Mouse (Mus musculus) adrenal gland, postnatal 4 days (tissue): Measurements from ENCODE around the gene Ankrd52. TPM values are rescaled to one million over a fixed set of nuclear protein-coding genes. Genes with fewer than 3 reads are reported as not detected.
"Not testable (repeated sequence)": the region's sequence is repeated elsewhere in the genome, so short reads cannot be mapped to it uniquely, and the experiment has no call there.

Experiments
- DNase-seq, 2 experiments: peaks; one replicate each; pipeline ENCODE4 v3.0.0; 2021 to 2022; ENCODE audit warnings: low spot score in 2 of 2, mixed read lengths in 2 of 2
- long read RNA-seq, 2 experiments: library from polyadenylated mRNA; stranded (forward); transcript quantifications; one replicate each; pipeline ENCODE4 v2.0.0; 2021
- total RNA-seq, 2 experiments: library from RNA; stranded (reverse); gene quantifications; 2 replicates each; pipeline ENCODE4 v1.2.3; 2021

The Ankrd52 gene
- total RNA-seq, result 10 to 100 TPM; 71.5 to 75.1 TPM
- long read RNA-seq, experiment 1, partial matches to known transcripts, result 0 of 3 reads
- long read RNA-seq, experiment 1, other reads (novel, unspliced or antisense), result 3 of 3 reads
- long read RNA-seq, experiment 2, partial matches to known transcripts, result 5 of 8 reads
- long read RNA-seq, experiment 2, other reads (novel, unspliced or antisense), result 3 of 8 reads

DNA sequence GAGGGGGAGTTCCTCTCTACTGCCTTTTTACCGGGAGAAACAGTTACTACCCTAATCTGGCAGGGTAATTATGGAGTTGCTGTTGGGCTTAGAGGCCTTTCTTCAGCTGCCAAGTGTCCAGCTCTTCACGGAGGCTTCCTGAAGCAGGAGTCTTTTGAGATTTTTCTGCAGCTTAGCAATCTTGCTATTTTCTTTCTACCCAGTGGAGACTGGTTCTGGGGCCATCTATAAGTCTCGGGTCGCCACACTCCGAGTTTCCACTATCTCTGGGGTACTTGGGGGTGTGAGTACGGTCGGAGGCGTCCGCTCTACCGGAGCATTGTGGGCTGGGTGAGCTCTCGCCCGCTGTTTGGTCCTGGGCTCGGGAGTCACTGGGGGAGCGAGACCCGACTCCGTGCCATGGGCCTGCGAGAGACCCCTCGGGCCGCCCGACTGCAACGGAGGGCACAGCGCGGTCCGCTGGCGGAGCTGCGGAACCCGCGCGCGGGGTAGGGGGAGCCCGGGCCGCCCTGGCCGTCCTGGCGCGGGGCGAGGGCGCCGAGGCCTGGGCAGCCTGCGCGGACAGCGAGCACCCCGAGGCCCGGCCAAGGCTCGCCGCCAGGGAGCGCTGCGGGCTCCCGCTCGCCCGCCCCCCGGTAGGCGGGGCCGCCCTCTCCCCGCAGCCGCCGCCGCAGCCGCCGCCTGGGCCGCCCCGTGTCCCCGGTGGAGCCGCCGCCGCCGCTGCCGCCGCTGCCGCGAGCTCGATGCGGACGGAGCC lies at the start of gene Ankrd52:
TSS of gene Ankrd52 (plus strand) at position 661 of the 757 bp plus-strand sequence.
- peak; percentile 73 to 80 for DNase-seq

DNA sequence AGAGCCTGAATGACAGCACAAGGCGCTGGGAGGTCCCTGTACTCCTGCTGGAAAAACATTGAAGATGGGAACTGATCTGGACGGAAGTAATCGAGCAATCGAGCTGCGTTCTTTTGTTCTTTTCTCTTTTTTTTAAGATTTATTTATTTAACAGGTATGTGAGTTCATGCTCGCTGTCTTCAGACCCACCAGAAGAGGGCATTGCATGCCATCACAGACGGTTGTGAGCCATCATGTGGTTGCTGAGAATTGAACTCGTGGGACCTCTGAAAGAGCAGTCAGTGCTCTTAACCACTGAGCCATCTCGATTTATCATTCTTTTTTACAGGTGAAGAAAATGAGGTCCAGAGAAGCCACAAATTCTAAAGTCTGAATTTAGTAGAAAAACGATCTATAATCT lies 49.3 kb upstream of the Ankrd52 start:
- DNase-seq, result no peak

- DNase-seq, result not testable (repeated sequence)
Measured at GRCm38 (mm10) chr10:128332358-128333249, 44.3 kb upstream of the Ankrd52 start.

DNA sequence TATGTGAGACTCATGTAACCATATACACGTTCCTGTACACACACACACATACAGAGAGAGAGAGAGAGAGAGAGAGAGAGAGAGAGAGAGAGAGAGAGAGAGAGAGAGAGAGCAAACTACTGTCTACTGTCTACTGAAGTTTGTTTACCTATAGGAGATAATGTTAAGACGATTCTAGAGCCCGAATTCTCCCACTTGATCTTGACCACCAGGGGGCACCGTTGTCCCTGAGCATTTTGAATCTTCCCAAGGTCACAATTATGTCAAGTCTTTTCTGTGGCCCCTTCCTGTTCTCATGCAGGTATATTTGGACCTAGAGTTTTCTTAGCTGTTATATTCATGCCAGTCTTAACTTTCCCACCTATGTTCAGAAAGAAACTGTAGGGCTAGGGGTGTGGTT lies 41.3 kb upstream of the Ankrd52 start:
- DNase-seq, result peak; percentile 55 to 67

- no peak for DNase-seq
Measured at GRCm38 (mm10) chr10:128336195-128336594, 40.7 kb upstream of the Ankrd52 start.

GRCm38 (mm10) chr10:128336597-128336996 lies 40.3 kb upstream of the Ankrd52 start:
- DNase-seq, result no peak

DNA sequence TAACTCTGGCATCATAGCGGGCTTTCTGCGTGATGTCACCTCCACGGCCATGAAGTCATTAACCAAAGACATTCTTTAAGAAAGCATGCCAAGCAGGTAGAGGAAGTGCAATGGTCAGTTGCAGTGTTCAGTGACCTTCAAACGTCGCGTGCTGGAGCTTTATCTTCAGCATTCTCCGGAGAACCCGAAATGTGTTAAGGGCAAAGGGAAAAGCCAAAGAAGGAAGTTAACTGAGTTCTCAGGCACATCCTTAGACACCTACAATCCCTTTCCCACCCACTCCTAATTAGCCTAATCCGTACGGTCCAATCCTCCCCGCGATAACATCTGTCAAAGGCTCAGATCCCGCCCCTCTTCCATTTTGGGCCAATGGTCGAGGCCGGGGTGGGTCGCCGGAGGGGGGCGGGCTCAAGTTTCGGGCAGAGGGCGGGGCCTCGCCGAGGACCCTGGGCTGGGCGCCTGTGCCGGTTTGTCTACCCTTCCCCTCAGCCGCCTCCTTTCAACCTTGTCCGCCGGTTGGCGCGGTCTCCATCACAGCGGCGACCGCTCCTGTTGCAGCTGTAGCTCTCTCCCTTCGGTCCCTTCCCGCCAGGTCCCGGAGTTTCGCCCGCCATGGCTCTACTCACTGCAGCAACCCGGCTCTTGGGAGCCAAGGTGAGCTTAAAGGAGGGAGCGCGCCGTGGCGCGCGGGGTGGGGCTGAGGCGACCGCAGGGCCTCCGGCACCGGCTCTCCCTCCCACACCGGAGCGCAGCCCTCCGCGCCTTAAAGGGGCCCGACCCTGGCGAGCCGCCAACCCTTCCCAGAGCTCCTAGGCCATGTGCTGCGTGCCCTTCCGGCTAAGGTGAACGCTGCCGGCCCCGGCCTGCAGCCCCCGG lies 39.4 kb upstream of the Ankrd52 start, which contains the start of gene Cs:
TSS of gene Cs (plus strand) at position 429 of the 876 bp plus-strand sequence.
- peak; percentile 86 to 97 for DNase-seq

DNA sequence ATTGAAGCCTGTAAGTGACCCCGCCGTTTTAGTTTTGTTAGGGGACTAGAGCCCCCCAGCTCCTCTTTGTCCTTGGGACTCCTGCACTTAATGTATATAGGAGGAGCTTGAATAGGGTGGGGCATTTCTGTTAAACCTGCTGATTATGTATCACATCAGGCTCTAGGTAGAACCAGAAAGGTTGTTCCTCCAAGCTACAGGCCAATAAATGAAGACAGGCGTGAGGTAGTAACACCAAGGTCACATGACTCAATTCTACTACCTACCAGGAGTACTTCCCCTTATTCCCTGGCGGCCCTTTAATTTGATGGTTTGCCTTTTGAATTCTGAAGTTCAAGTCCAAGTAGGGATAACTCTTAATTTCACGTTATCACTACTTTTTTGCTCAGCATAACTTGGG lies 38.5 kb upstream of the Ankrd52 start:
- no peak for DNase-seq

- no peak for DNase-seq
Measured at GRCm38 (mm10) chr10:128338948-128339347, 38.0 kb upstream of the Ankrd52 start.

DNA sequence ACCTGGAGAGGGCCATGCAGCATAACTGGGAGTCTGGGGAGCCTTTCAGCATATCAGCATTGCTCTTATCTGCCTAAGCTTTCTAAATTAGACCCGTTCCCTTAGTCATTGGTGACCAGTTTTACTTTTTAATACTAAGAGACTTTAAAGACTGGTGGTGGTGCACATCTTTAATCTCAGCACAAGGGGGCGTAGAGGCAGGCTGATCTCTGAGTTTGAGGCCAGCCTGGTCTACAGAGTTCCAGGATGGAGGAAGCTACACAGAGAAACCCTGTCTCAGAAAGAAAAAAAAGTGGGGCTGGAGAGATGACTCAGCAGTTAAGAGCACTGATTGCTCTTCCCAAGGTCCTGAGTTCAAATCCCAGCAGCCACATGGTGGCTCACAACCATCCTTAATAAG lies 36.7 kb upstream of the Ankrd52 start:
- no peak for DNase-seq

DNA sequence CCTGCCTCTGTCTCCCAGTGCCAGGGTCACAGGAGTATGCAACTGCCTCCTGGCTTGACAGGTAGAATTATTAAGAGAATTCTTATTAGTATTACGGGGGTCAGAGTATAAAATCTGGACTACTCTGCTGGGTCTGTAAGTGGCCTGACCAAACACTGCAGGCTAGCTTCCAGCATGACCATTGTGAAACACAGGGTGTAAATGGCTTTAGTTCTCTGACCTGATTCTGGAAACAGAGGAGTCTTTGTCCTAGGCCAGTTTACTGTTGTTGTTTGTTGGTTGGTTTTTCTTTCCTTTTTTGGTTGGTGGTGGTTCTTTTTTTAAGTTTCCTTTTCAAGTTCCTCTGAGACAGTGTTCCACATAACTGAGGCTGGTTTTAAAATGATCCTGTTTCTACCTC lies 33.5 kb upstream of the Ankrd52 start:
- DNase-seq, result no peak

DNA sequence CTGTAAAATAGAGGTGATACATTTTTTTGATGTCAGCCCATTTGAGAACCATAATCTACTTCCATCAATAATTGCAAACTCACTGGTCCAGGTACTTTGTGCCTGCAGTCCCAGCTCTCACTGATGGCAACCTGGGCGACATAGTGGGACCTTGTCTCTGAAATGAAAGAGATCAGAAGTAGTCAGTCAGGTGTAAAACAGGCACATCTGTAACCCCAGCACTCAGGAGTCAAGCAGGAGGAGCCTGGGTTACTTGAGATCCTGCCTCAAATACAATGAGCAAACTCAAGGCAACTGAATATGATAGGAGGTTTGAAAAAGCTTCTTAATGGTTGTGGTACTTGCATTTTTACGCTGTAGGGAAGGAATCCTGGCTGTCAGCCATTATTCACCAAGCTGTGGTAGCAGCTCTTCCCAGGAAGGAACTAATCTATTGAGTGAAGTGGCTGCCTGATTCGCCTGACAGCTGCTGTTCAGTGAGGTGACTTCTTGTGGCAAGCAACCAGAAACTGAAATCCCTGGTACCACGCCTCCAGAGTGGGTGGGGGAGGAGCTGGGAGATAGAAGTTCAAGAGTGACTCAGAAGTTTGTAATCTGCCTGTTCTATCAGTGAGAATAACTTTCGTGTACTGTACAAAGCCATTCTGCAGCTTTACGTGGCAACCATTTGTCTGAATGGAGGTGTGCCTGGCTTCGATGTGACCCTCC lies 32.2 kb upstream of the Ankrd52 start:
- DNase-seq, result peak; percentile 34 to 55

DNA sequence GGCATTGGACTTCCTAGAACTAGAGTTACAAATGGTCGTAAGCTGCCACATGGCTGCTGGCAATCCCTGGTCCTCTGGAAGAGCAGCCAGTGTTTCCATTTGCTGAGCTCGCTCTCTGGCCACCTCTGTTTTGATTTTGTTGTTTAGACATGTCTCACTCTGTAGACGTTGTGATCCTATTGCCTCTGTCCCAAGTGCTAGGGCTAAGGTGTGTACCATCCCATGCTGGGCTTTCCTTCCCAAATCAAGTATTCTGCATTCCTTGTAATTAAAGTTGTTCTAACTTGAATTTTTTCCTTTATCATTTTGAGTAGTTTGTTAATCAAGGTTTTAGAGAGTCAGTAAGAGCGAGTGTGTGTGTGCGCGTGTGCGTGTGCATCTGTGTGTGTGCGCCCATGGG lies 29.4 kb upstream of the Ankrd52 start:
- no peak for DNase-seq

DNA sequence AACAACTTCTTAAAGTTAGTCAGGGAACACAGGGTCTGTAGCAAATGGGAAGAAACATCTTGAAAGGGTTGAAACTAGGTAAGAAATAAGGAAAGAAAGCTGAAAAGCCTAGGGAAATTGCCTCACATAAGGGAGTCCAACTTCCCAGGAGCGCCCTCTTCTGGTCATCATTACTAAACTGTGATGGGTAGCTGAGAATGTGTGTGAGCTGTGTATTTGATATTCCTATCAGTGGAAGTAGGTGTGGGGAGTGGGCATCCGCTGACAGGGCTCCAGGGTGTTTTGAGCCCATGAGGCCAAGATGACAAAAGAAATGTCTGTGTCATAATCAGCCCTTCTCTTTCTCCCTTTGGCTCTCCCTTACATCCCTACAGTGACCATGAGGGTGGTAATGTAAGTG lies 18.1 kb upstream of the Ankrd52 start:
- DNase-seq, result no peak

GRCm38 (mm10) chr10:128359226-128359625 lies 17.7 kb upstream of the Ankrd52 start:
- DNase-seq, result no peak

DNA sequence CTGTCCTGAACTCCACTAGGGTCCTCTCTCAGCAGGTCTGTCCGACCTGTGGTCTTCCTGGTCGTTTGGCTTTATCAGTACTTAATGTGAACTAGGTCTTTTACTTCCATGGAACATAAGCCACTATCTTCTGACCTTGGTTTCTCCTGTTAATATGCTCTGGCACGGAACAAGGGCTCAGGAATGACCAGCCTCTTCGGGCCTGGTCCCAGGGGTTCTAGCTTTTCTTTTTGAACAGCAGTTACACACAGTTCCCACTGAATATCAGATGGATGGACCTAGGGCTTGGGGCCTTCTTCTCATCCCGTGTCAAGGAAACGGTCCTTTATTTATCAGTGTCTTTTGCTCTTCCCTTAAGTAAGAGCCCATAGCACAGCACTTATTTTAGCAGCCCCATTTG lies 15.1 kb upstream of the Ankrd52 start:
- no peak for DNase-seq

DNA sequence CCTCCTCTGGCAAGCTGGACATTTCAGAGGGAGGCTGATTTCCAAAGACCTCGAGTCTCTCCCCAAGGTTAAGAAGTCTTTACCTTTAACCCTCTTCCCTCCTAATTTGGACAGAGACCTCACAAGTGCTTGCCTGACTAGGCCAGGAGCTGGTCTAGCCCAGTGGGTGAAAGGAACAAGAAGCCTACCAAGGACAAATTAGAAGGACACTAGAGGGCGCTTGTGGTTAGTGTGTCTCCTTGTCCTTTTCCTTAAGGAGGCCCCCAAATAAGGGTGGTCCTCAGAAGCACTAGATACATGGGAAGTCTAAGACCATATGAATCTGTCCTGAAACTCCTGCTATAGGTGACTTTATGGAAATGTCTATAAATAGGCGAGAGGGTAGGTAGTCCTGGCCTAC lies 14.3 kb upstream of the Ankrd52 start:
- no peak for DNase-seq

DNA sequence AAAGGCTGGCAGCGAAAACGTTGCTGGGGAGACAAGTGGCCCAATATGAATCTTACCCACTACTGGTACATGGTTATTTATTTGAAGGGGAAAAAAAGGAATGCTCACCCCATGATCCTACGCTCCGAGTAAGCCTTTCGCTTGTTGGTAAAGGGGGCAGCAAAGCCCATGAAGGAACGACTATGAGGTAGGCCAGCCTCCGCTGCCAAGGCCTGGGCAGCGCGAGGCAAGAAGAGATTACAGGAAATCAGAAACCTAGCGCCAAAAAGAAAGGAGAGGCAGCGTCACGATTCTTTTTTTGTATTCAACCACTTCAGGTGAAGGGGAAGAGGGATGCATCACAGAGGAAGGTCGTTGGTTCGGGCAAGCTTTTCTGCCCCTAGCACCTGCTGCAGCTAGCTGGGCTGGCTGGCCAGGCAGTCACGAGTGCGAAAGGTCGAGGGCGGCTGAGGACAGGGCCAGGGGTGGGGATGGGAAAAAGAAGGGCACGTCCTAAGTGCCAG lies 9.0 kb upstream of the Ankrd52 start:
- no peak for DNase-seq

DNA sequence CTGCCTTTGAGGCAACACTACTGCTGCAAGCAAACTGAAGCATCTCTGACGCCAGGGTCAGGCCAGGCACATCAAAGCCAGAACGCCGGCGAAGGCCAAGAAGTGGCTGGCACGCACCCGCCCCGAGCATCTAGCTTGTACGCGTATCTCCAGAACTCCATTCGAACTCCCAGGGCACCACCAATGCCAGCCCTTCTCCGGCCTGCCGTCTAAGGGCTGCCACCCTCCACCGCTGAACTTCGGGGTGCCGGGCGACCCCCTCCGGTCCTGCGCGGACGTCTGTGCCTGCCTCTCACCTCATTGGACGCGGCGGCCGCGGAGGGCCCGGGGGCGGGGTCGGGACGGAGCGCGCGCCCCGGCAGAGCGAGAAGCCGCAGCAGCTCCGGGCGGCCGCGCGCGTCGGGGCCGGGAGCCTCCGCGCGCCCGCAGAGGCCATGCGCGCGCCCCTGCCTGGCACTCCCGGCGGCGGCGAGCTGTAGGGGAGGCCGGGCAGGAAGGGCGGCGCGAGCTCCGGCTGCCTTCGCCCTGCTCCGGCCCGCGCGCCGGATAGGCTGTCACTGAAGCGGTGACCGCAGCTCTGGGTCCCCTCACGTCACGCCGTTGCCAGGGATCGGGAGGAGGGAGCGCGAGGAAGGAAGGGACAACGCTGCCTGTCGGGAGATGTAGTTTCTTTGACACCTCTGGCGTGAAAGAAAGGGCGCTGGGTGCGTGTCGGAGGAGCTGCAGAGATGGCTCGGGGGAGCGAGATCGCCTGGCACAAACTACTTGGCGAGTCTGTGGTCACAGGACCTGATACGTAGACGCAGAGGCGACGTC lies 8.3 kb upstream of the Ankrd52 start, which contains the start of gene Coq10a:
TSS of gene Coq10a (minus strand) at position 596 of the 816 bp plus-strand sequence.
- peak; percentile 74 to 79 for DNase-seq
